Mouse (Mus musculus) intestine, postnatal 0 days (tissue): ENCODE results near the gene Cdk19. TPM values are rescaled to one million over a fixed set of nuclear protein-coding genes. Genes with fewer than 3 reads are reported as not detected.
"Not testable (repeated sequence)": the region's sequence is repeated elsewhere in the genome, so short reads cannot be mapped to it uniquely, and the experiment has no call there.

Experiments used
- ATAC-seq: fragments of 200-750 bp; cut with Nextera tagmentation; 2 replicates; pipeline ENCODE4 v1.8.0; 2017; ENCODE audit warnings: mild to moderate bottlenecking, moderate TSS enrichment, moderate library complexity
- H3K27ac ChIP-seq: fragments of 300-500 bp; sonication (generic); 2 replicates; pipeline ENCODE4 v1.5.1; 2014; ENCODE audit warnings: mild to moderate bottlenecking, low read depth, low read length, moderate library complexity
- H3K27me3 ChIP-seq: fragments of 300-500 bp; sonication (generic); replicated peaks from 2 replicates; pipeline ENCODE4 v1.6.1; 2014; ENCODE audit warnings: low read length, mixed read lengths; ENCODE audit not compliant: control insufficient read depth, insufficient read depth
- H3K36me3 ChIP-seq: fragments of 300-500 bp; sonication (generic); 2 replicates; pipeline ENCODE4 v1.6.1; 2014; ENCODE audit warnings: mild to moderate bottlenecking, moderate library complexity; ENCODE audit not compliant: control insufficient read depth, insufficient read depth
- H3K4me1 ChIP-seq: fragments of 300-500 bp; sonication (generic); replicated peaks from 2 replicates; pipeline ENCODE4 v1.6.1; 2014; ENCODE audit warnings: antibody characterized with exemption, low read length, mixed read lengths; ENCODE audit not compliant: control insufficient read depth, insufficient read depth
- H3K4me2 ChIP-seq: fragments of 300-500 bp; sonication (generic); replicated peaks from 2 replicates; pipeline ENCODE4 v1.6.1; 2014; ENCODE audit warnings: low read depth, mild to moderate bottlenecking, moderate library complexity
- H3K4me3 ChIP-seq: fragments of 300-500 bp; sonication (generic); 2 replicates; pipeline ENCODE4 v1.5.1; 2014; ENCODE audit warnings: low read depth, low read length
- H3K9ac ChIP-seq: fragments of 300-500 bp; sonication (generic); 2 replicates; pipeline ENCODE4 v1.6.1; 2014; ENCODE audit warnings: mild to moderate bottlenecking, low read depth, low read length
- H3K9me3 ChIP-seq: fragments of 300-500 bp; sonication (generic); 2 replicates; pipeline ENCODE4 v1.6.1; 2016; ENCODE audit warnings: mixed run types; ENCODE audit not compliant: control insufficient read depth
- CTCF ChIP-seq: sonication (generic); IDR thresholded peaks from 2 replicates; pipeline ENCODE4 v1.5.1; 2016; ENCODE audit warnings: low read depth, mild to moderate bottlenecking, control low read depth, antibody characterized with exemption, moderate library complexity
- WGBS: fragments of 180-500 bp; shearing (Covaris S2); extraction: QIAGEN DNeasy Blood & Tissue Kit; methylation state at CpG from one replicate; pipeline ENCODE4 v1.1.7; 2014; 5-methylcytosine and 5-hydroxymethylcytosine counted together
- polyA plus RNA-seq: library from polyadenylated mRNA; unstranded; fragments of >200 nt; fragmentation: Nextera tagmentation; extraction: Ambion mirVana; gene quantifications from 2 replicates; pipeline ENCODE4 v1.2.1, GENCODE M21; 2015

Cdk19 gene
- 3.0 and 3.2 TPM in 2 replicates for polyA plus RNA-seq

GRCm38 (mm10) chr10:40339351-40339964, at the start of gene Cdk19:
Gene Cdk19, plus strand, starts transcription at chr10:40339564.
- Histone ChIP-seq H3K27me3 (no peaks in the 10 kb centered on the region), H3K4me2 (no peak within 1 kb of the TSS), H3K36me3 (no peaks in the 10 kb centered on the region), H3K4me1 (no peaks in the 10 kb centered on the region), H3K9ac (no peak within 1 kb of the TSS), H3K27ac (no peak within 1 kb of the TSS), H3K4me3 (no peak within 1 kb of the TSS), H3K9me3 (no peaks in the 10 kb centered on the region)
- 37% methylated on average over 13 of the region's 13 CpGs for WGBS
- no peak for ATAC-seq
- TF ChIP-seq CTCF, result no peak

DNA sequence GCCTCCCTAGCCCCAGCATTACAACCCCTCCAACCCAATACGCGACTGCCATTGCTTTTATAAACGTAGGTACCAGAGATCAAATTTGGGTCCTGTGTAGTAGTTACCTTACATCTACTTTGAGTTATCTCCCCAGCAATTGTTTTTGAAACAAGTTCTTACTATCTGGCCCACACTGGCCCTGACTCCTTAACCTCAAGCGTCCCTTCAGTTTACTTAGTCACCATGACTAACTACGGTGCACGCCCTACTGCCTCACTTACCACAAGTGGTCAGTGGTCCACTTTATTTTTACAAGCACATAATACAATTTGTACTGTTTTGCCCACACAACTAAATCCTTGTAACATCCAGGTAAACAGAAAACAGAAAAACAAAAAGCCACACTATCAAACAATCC, 46.7 kb upstream of the Cdk19 start:
- 82% methylated on average over 6 of the region's 6 CpGs for WGBS
- TF ChIP-seq CTCF, result no peak
- Histone ChIP-seq H3K27ac (no peak overlapping the region), H3K36me3 (peaks cover 8% of the 10 kb centered on the region; the same call in 1 of the 2 replicates), H3K27me3 (no peaks in the 10 kb centered on the region), H3K4me1 (no peaks in the 10 kb centered on the region), H3K9me3 (no peaks in the 10 kb centered on the region), H3K4me2 (no peak overlapping the region), H3K4me3 (no peak overlapping the region), H3K9ac (no peak overlapping the region)
- ATAC-seq, result no peak

GRCm38 (mm10) chr10:40300648-40301171, 38.7 kb upstream of the Cdk19 start:
- no peak for TF ChIP-seq CTCF
- Histone ChIP-seq H3K4me2 (peak overlapping the region; percentile 95), H3K27me3 (no peaks in the 10 kb centered on the region), H3K9ac (peak overlapping the region; percentile 90), H3K27ac (peak overlapping the region; percentile 89), H3K4me1 (no peaks in the 10 kb centered on the region; the same call in 1 of the 2 replicates), H3K4me3 (peak overlapping the region; percentile 85), H3K36me3 (no peaks in the 10 kb centered on the region), H3K9me3 (no peaks in the 10 kb centered on the region)
- peak; percentile 86 for ATAC-seq
- under 1% methylated on average over 36 of the region's 36 CpGs for WGBS

DNA sequence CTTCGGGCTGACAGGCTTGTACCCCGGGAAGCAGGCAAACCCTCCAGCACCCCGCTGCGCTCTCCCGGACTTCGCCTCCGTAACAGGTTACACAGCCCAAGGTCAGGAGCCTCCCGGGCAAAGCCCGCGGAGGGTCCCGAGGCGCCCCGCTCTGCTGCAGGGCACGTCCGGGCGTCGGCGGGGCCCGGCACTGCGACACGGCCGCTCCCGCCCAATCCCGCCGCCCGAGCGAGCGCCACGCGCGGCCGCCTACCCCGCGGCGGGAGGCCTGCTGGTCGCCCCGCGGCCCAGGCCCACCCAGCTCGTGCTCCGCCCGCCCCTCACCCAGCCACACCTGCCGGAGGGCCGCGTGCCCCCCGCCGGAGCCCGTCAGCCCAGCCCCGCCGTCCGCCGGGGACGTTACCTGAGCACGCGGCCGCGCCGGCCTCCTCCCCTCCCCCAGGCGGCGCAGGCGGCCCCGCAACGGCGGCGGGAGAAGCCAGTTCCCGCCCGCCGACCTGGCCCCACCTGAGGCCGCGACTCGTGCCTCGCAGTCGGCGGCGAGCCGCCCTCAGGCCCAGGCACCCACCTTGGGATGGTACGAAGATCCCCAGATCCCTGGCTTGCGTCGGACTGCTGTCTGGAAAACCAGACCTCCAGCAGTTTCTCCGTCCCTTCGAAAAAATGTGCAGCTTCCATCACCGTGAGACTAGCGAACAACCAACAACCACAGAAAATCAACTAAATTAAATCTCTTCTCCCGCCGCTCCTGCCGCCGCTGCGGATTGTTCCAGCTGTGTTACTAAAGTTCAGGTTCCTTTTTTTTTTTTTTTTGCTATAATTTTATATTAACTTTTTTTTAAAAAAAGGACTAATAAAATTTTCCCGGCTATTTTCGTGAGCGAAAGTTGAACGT, 37.9 kb upstream of the Cdk19 start:
- peak; percentile 37 for ATAC-seq
- Histone ChIP-seq H3K4me2 (peak overlapping the region; percentile 95), H3K4me3 (peak overlapping the region; percentile 85), H3K27ac (peak overlapping the region; percentile 89), H3K9ac (peak overlapping the region; percentile 90)
- not testable (repeated sequence) for H3K4me1 ChIP-seq, H3K9me3 ChIP-seq, H3K36me3 ChIP-seq, H3K27me3 ChIP-seq
- WGBS, result under 1% methylated on average over 68 of the region's 91 CpGs

DNA sequence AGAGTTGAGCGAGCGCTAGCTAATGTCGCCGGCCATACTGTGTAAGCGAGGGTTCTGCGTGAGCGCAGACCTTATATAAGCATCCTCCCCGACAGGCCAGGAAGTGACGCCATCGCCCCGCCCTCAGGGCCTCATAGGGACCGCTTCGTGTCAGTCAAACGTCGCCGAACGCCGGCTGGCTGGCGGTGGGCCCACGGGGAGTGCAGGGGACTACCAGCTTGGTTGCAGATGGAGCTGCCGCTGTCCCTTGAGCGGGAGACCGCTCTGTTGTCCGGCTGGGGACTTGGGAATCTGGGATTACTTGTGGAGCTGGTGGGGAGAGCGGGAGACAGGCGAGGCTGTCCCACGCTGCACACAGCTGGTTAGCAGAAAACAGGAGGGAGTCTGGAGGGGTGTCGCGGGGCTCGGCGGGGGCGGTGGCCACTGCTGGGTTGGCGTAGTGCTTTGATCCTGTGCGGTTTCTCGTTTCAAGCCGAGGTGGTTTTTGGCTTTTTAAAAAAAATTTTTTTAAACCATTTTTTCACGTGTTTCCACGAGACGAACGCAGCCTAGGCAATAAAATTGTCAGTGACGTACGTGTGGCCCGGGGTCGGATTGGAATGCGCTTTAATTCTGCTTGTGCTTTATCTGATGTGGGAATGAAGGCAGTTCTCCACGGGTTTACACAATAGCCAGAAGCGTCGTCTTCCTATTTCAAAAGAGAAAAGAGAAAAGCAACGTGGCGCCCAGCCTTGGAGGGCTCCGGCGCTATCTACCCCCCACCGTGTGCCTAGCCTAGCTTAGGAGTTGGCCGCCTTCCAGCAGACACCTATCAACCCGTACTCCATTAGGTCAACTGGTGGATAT, 37.0 kb upstream of the Cdk19 start, which contains the start of gene Amd1:
Gene Amd1, minus strand, starts transcription at position 47 of the 846 bp plus-strand sequence.
- Histone ChIP-seq H3K4me3 (peak within 1 kb of the TSS; percentile 85), H3K4me2 (peak within 1 kb of the TSS; percentile 95), H3K9ac (peak within 1 kb of the TSS; percentile 90), H3K9me3 (peaks cover 7% of the 10 kb centered on the region; the same call in 1 of the 2 replicates), H3K4me1 (no peaks in the 10 kb centered on the region; the same call in 1 of the 2 replicates), H3K36me3 (no peaks in the 10 kb centered on the region), H3K27ac (peak within 1 kb of the TSS; percentile 89), H3K27me3 (no peaks in the 10 kb centered on the region)
- peak; percentile 92 for ATAC-seq
- TF ChIP-seq CTCF, result no peak
- under 1% methylated on average over 55 of the region's 55 CpGs for WGBS
